Mouse (Mus musculus) neural tube, embryonic 14.5 days (tissue): ENCODE measurements around the gene Spta1. TPM values are rescaled to one million over a fixed set of nuclear protein-coding genes. Genes with fewer than 3 reads are reported as not detected.

Source experiments
- ATAC-seq: fragments of 200-750 bp; cut with Nextera tagmentation; 2 replicates; pipeline ENCODE4 v1.8.0; 2017; ENCODE audit warnings: low read depth, mild to moderate bottlenecking, moderate TSS enrichment, moderate library complexity
- H3K27ac ChIP-seq: fragments of 300-500 bp; sonication (generic); 2 replicates; pipeline ENCODE4 v1.5.1; 2014; ENCODE audit warnings: low read depth, mild to moderate bottlenecking, control low read depth, low read length, moderate library complexity, mixed read lengths
- H3K27me3 ChIP-seq: fragments of 300-500 bp; sonication (generic); 2 replicates; pipeline ENCODE4 v1.6.1; 2014; ENCODE audit warnings: low read length; ENCODE audit not compliant: control insufficient read depth, insufficient read depth
- H3K36me3 ChIP-seq: fragments of 300-500 bp; sonication (generic); 2 replicates; pipeline ENCODE4 v1.6.1; 2014; ENCODE audit warnings: low read length, mixed read lengths; ENCODE audit not compliant: control insufficient read depth, insufficient read depth
- H3K4me1 ChIP-seq: fragments of 300-500 bp; sonication (generic); 2 replicates; pipeline ENCODE4 v1.6.1; 2014; ENCODE audit warnings: low read length; ENCODE audit not compliant: control insufficient read depth, insufficient read depth
- H3K4me2 ChIP-seq: fragments of 300-500 bp; sonication (generic); 2 replicates; pipeline ENCODE4 v1.6.1; 2014; ENCODE audit warnings: mild to moderate bottlenecking, low read depth, low read length, control low read depth
- H3K4me3 ChIP-seq: fragments of 300-500 bp; sonication (generic); 2 replicates; pipeline ENCODE4 v1.5.1; 2014; ENCODE audit warnings: low read depth, low read length, control low read depth, mixed read lengths
- H3K9ac ChIP-seq: fragments of 300-500 bp; sonication (generic); replicated peaks from 2 replicates; pipeline ENCODE4 v1.6.1; 2014; ENCODE audit warnings: low read depth, mild to moderate bottlenecking, control low read depth, low read length, mixed read lengths
- H3K9me3 ChIP-seq: fragments of 300-500 bp; sonication (generic); 2 replicates; pipeline ENCODE4 v1.6.1; 2016; ENCODE audit warnings: low read length; ENCODE audit not compliant: control insufficient read depth
- WGBS: fragments of 180-500 bp; shearing (Covaris S2); extraction: QIAGEN DNeasy Blood & Tissue Kit; methylation state at CpG from one replicate; pipeline ENCODE4 v1.1.7; 2014; 5-methylcytosine and 5-hydroxymethylcytosine counted together
- polyA plus RNA-seq: library from polyadenylated mRNA; unstranded; fragments of >200 nt; fragmentation: Nextera tagmentation; extraction: Ambion mirVana; gene quantifications from 2 replicates; pipeline ENCODE4 v1.2.1, GENCODE M21; 2014

The Spta1 gene
- polyA plus RNA-seq = 0.19 and 0.23 TPM in 2 replicates

DNA sequence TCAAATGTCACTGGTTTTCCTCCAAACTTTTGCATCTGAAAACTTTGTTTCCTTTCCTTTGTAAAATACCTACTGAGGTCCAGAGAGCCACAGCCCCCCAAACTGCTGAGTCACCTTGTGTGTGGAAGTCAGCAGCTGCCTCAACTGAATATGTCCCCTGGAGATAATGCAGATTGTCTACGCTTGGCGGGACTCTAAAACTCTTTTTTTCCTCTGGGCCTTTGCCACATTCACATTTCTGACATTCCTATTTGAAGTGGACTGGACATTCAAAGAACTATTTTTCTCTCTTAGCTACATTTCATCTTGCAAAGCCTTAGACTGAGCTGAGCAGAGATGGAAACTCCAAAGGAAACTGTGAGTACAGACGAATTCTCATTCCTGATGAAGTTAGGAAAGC is at the start of gene Spta1:
Spta1 (plus strand) TSS at position 172 of the 400 bp plus-strand sequence.
- WGBS = 36% methylated on average over 3 of the region's 3 CpGs

DNA sequence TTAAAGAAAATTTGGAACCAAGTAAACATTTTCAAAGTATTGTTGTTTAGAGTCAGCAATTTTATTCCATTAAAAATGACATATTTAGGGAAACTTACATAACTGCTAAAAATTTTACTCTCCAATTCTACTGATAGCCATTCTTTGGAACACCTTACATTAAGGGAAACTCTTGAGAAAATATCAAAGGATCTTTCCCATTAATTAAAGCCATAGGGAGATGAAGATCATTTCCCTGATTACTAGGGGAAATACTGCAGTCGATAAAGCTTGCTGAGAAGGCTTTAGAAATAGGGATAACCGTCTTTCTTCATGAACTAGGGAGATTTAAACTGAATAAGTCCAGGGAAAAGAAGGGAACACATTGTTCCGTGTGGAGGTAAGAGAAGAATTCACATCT is 41.4 kb upstream of the Spta1 start, which contains the start of gene Olfr424:
Olfr424 (plus strand) TSS at position 301 of the 400 bp plus-strand sequence.
- Histone ChIP-seq H3K36me3 (no peaks in the 10 kb centered on the region), H3K27ac (no peak within 1 kb of the TSS), H3K4me3 (no peak within 1 kb of the TSS), H3K9ac (no peak within 1 kb of the TSS), H3K27me3 (no peaks in the 10 kb centered on the region), H3K9me3 (no peaks in the 10 kb centered on the region), H3K4me2 (no peak within 1 kb of the TSS), H3K4me1 (no peaks in the 10 kb centered on the region)
- ATAC-seq = no peak
- 91% methylated on average over 3 of the region's 3 CpGs for WGBS

More for the DNA sequence above, at the start of gene Spta1:
- Histone ChIP-seq H3K4me3 (no peak within 1 kb of the TSS), H3K4me2 (no peak within 1 kb of the TSS), H3K9ac (no peak within 1 kb of the TSS), H3K4me1 (no peaks in the 10 kb centered on the region), H3K36me3 (no peaks in the 10 kb centered on the region), H3K9me3 (no peaks in the 10 kb centered on the region), H3K27me3 (no peaks in the 10 kb centered on the region), H3K27ac (no peak within 1 kb of the TSS)
- no peak for ATAC-seq

DNA sequence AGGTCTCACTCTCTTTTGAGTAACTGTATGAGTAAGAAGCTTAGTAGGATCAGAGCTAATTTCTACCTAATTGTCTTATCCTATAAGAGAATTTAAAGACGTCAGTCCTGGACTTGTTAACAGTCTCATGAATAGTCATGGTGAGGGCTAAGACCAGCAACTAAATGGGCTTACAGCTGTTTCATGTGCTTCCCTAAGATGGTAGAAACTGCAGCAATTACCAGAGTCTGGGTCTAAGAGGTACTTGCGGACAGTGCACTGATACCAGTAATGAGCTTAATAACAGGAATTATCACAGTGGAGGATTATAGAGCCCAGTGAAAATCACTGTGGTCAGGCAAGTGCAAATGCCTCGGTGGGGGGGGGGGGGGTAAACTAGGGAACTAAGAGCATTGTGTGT is 40.6 kb upstream of the Spta1 start:
- Histone ChIP-seq H3K4me2 (no peak overlapping the region), H3K9me3 (no peaks in the 10 kb centered on the region), H3K27me3 (no peaks in the 10 kb centered on the region), H3K4me3 (no peak overlapping the region), H3K4me1 (no peaks in the 10 kb centered on the region), H3K9ac (no peak overlapping the region), H3K36me3 (no peaks in the 10 kb centered on the region), H3K27ac (no peak overlapping the region)
- no peak for ATAC-seq
- WGBS = 76% methylated on average over 3 of the region's 3 CpGs

DNA sequence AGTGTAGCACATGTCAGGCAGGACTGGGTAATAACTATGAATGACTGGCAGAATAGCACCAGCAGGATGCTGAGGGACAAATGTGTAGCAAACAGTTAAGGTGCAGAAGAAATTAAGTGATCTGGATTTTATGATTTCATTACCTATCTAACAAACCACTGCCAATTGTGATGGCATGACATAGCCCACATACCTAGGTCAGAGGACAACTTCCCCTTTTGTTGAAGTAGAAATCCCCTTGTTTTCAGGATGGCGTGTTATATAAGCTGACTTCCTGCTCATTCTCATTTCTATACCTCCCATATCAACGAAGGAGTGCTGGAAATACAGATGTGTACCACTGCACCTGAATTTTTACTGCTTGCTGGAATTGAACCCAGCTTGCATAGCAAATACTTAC is 31.2 kb upstream of the Spta1 start:
- Histone ChIP-seq H3K4me1 (no peaks in the 10 kb centered on the region), H3K27ac (no peak overlapping the region), H3K9ac (no peak overlapping the region), H3K27me3 (no peaks in the 10 kb centered on the region), H3K36me3 (no peaks in the 10 kb centered on the region), H3K4me3 (no peak overlapping the region), H3K4me2 (no peak overlapping the region), H3K9me3 (no peaks in the 10 kb centered on the region)
- no peak for ATAC-seq
- 78% methylated on average over 2 of the region's 2 CpGs for WGBS

DNA sequence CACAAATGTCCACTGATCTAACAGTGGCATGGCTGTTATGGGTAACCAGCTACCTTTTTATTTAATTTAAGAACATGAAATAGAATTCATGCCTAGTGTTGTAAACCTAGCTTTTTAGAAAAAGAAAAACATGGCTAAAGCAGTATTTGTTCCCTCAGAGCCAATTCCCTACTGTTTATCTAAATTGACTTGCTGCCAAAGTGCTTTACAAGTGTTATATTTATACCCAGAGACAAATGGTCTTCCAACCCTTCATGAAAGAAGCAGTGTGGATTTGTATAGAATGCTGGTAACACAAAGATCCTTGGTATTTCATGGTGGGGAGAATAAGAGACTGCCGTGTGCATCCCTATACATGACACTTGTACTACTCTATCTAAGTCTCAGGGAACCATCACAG is 25.9 kb upstream of the Spta1 start:
- ATAC-seq = no peak
- Histone ChIP-seq H3K4me2 (no peak overlapping the region), H3K9ac (no peak overlapping the region), H3K27ac (no peak overlapping the region), H3K36me3 (no peaks in the 10 kb centered on the region), H3K9me3 (no peaks in the 10 kb centered on the region), H3K4me3 (no peak overlapping the region), H3K4me1 (no peaks in the 10 kb centered on the region), H3K27me3 (no peaks in the 10 kb centered on the region)
- 68% methylated on average over 1 of the region's 1 CpGs for WGBS

DNA sequence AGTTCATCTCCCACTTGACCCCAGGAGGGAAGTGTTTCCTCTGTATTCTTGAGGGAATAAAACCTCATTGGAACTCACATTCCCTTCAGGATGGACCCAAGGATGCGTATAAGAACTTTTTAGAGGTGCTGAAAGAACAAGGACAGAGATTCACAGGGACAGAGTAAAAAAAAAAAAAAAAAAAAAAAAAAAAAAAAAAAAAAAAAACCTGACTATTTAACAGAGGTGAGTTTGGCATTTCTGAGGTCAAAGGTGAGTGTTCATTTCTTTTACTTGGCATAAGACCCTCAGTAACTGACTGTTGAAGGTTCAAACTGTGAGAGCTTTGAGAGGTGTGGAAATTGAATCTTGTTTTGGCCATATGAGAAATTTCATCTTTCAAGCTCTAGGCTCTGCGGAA is 23.3 kb upstream of the Spta1 start:
- H3K4me3 ChIP-seq = no peak overlapping the region
- no peak overlapping the region for H3K4me2 ChIP-seq
- no peaks in the 10 kb centered on the region for H3K36me3 ChIP-seq
- no peak overlapping the region for H3K27ac ChIP-seq
- no peaks in the 10 kb centered on the region for H3K27me3 ChIP-seq
- H3K4me1 ChIP-seq = no peaks in the 10 kb centered on the region
- H3K9ac ChIP-seq = no peak overlapping the region
- no peaks in the 10 kb centered on the region for H3K9me3 ChIP-seq
- WGBS = 90% methylated on average over 2 of the region's 2 CpGs
- no peak for ATAC-seq

DNA sequence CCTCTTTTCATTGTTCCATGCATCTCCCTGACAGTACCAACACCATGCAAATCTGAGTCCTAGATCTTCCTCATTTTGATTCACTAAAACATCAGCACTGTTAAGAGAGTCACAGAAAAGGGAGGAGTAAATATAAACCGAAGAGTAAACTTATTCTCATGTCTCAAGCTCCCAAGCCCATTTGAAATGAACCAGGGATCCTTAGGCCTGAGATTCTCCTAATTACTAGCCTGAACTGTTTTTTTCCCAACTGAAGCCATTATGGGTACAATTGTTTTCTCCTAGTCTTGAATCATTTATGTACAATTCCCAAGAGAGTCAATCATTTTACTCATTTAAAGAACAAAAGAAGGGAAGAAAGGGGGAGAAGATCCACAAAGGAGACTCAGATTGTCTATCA is 17.2 kb upstream of the Spta1 start, which contains the start of gene Olfr420:
Olfr420 (plus strand) TSS at position 301 of the 400 bp plus-strand sequence.
- Histone ChIP-seq H3K27me3 (no peaks in the 10 kb centered on the region), H3K9me3 (no peaks in the 10 kb centered on the region), H3K36me3 (no peaks in the 10 kb centered on the region), H3K4me3 (no peak within 1 kb of the TSS), H3K4me2 (no peak within 1 kb of the TSS), H3K27ac (no peak within 1 kb of the TSS), H3K9ac (no peak within 1 kb of the TSS), H3K4me1 (no peaks in the 10 kb centered on the region)
- 96% methylated on average over 1 of the region's 1 CpGs for WGBS
- ATAC-seq = no peak

DNA sequence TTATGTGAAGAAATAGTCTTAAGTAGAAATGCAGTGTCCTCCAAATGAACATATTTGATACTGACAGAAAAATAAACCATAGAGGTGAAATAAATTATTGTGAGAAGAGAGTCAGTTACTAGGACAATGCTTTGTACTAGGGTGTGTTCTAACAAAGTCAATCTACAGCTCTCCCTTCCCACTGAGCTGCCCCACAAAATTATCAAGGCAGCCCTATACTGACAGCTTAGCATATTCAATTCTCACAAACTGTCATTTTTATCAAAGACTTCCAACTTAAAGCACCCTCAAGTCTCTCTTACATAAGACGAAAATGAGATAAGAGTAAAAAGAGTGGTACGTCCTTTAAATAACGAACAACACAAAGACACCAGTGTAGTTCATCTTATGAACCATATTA is 15.0 kb upstream of the Spta1 start:
- 92% methylated on average over 3 of the region's 3 CpGs for WGBS
- H3K4me3 ChIP-seq = no peak overlapping the region
- ATAC-seq = no peak
- no peak overlapping the region for H3K9ac ChIP-seq
- no peaks in the 10 kb centered on the region for H3K27me3 ChIP-seq
- no peak overlapping the region for H3K4me2 ChIP-seq
- no peaks in the 10 kb centered on the region for H3K36me3 ChIP-seq
- no peak overlapping the region for H3K27ac ChIP-seq
- H3K4me1 ChIP-seq = no peaks in the 10 kb centered on the region
- no peaks in the 10 kb centered on the region for H3K9me3 ChIP-seq

DNA sequence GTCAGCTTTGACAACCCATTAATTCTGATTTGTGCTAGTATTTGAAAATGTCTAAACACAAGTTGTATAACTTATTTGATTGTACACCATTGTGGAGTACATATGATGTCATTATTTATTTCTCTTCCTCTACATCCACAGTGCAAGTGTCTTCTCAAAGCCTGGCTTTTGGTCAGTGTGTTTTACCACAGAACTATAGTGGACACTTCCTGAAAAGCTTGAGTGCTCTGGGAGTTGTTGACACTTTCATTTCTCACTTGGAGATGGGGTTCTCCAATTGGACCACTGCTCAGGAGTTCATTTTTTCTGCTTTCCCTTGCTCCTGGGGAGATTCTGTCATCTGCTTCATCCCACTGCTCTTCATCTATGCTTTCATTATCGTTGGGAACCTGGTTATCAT is 14.1 kb upstream of the Spta1 start:
- no peak overlapping the region for H3K9ac ChIP-seq
- no peak for ATAC-seq
- H3K4me3 ChIP-seq = no peak overlapping the region
- H3K36me3 ChIP-seq = no peaks in the 10 kb centered on the region
- H3K9me3 ChIP-seq = no peaks in the 10 kb centered on the region
- H3K4me1 ChIP-seq = no peaks in the 10 kb centered on the region
- H3K4me2 ChIP-seq = no peak overlapping the region
- H3K27me3 ChIP-seq = no peaks in the 10 kb centered on the region
- H3K27ac ChIP-seq = no peak overlapping the region
- 90% methylated on average over 1 of the region's 1 CpGs for WGBS
